Mouse (Mus musculus) forelimb bud, embryonic 11.5 days (tissue): ENCODE results near the gene Mcl1.
"Not testable (repeated sequence)": the region's sequence is repeated elsewhere in the genome, so short reads cannot be mapped to it uniquely, and the experiment has no call there.

Source experiments
- DNase-seq: peaks from one replicate; pipeline ENCODE4 v3.0.0-alpha.2; 2012; ENCODE audit warnings: low read depth, low spot score

Mcl1 gene

DNA sequence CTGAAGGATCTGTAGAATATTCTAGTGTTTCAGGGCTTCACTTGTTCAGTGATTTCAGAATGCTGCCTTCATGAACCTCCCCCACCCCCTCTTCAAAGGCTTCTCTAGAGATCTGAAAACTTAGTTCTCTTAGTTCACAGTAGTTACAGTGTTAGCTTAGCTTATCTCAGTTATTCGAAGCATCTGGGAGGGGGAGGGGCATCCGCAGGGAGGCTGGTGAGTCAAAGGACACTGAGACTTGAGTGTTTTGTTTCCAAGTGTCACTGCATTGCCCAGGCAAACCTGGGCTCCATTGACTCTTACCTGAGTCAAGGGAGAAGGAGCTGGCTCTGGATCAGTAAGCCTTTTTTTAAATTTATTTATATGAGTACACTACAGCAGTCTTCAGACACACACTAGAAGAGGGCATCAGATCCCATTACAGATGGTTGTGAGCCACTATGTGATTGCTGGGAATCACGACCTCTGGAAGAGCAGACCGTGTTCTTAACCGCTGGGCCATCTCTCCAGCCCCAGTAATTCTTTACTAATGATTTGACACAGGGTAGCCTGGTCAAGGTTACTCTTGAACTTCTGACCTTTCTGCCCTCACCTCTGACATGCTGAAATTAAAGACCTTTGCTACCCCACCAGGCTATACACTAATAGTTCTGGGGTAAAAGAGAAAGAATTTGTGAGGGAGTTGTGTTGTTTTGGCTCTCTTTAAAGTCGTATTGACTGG is 7.7 kb downstream of the Mcl1 start:
- DNase-seq = no peak

DNA sequence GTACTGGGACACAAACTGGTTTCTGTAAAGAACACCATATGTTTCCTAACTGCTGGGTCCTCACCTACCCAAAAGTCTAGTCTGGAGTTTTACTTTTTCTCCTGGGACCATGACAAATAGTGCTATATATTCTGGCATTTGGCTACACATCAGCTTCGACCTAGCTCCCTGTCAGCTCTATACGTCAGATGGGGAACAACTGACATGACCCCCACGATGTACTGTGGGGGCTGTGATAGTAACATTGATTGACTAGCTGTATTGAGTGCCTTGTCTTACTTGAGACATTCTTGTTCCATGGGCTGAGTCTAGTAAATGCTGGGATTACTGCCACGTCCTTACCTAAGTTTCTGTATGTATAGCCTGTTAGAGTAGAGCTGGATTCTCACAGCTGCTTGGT is 8.9 kb downstream of the Mcl1 start:
- no peak for DNase-seq

DNA sequence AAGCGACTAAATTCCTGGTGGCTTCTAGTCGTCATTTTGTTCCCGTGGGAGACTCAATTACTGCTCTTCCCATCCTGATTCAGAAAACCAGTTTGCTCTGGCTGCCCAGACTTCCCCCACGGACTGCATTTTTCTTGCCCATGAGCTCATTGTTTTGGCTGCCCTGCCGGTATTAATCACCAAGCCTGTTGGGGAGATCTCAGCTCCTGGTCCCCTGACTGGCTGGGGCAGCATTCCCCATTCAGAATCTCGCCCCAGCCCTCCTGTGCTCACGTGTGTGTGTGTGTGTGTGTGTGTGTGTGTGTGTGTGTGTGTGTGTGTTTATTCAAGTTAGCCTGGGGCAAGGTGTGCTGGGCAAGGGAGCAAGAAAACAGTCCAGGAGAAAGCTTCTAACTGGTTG is 9.4 kb downstream of the Mcl1 start:
- no peak for DNase-seq

DNA sequence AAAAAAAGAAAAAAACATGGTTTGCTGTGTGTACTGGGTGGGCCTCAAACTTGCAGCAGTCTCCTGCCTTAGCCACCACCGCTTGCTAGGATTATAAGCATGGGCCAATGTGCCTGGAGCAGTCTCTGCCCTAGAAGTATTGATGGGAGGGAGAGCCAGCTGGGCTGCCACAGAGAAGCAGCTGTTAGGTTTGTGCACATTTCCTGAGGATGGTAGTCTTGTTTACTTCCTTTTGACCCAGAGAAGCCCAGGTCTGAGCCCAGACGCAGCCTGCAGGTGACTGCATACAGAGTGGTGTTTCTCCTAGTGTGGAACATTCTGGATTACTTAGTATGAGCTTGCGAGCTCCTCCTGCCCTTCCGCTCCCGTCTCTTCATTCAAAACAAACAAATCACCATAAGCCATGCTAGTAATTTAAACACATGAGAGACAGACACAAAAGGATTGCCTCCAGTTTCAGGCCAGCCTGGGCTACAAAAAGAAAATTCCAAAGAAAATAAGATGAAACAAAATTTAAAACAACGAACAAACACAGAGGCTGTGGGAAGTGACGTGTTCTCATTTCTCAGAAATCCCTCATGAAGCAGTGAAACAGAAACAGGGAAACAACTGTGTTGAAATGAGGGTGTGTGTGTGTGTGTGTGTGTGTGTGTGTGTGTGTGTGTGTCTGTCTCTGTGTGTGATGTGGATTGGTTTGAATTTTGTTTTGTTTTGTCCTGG is 10.2 kb downstream of the Mcl1 start:
- no peak for DNase-seq

DNA sequence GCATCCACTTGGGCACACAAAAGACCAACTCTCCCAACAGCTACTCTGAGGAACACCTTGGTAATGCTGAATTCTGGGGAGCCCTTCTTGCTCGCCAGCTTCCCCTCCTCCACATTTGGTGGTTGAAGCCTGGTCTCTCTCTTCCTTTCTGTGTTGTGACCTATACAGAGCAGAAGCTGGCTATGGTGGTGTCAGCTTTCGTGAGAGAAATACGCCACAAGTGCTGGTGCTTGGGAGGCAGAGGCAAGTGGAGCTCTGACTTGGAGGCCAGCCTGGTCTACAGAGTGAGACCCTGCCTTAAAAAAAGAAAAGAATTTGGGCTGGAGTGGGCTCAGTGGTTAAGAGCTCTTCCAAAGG is 10.7 kb downstream of the Mcl1 start:
- DNase-seq = no peak

DNA sequence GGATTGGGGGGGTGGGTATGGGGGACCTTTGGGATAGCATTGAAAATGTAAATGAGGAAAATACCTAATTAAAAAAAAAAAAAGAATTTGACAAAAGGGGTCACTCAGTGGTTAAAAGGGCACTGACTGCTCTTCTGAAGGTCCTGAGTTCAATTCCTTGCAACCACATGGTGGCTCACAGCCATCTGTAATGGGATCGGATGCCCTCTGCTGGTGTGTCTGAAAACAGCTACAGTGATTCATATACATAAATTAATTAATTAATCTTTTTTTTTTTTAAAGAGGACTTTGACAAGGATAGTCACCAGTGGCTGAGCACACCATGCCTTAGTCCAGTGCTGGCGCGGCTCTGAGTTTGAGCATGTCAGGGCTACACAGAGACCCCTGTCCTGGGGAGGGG is 11.8 kb downstream of the Mcl1 start:
- not testable (repeated sequence) for DNase-seq

DNA sequence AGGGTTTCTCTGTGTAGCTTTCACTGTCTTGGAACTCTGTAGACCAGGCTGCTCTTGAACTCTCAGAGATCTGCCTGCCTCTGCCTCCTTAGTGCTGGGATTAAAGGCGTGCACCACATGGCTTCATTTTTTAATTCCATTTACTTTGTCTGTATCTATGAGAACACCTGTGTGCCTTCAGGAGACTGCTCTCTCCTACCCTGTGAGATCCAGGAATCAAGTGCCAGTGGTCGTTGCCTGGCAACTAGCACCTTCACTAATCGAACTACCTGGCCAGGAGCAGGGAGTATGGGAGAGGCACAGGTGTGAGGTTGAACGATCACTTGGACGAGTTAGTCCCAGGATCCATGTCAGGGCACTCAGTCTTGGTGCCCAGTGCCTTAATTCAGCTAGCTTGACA is 12.6 kb downstream of the Mcl1 start:
- DNase-seq = no peak

DNA sequence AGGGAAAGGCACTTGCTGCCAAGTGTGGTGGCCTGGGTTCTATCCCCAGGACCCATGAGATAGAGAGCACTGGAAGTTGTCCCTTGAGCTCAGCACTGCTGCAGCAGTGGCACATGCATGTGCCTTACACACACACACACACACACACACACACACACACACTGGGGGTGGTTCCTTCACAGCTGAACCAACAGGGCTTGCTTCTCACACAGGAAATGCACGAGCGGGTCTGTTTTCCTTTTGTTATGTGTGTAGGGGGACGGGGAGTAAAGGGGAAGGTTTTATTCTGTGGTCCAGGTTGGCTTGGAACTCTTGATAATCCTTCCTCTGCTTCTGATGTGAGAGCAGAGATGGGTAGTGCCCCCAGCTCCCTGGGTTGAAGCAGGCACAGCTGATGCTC is 13.9 kb downstream of the Mcl1 start:
- DNase-seq = no peak

DNA sequence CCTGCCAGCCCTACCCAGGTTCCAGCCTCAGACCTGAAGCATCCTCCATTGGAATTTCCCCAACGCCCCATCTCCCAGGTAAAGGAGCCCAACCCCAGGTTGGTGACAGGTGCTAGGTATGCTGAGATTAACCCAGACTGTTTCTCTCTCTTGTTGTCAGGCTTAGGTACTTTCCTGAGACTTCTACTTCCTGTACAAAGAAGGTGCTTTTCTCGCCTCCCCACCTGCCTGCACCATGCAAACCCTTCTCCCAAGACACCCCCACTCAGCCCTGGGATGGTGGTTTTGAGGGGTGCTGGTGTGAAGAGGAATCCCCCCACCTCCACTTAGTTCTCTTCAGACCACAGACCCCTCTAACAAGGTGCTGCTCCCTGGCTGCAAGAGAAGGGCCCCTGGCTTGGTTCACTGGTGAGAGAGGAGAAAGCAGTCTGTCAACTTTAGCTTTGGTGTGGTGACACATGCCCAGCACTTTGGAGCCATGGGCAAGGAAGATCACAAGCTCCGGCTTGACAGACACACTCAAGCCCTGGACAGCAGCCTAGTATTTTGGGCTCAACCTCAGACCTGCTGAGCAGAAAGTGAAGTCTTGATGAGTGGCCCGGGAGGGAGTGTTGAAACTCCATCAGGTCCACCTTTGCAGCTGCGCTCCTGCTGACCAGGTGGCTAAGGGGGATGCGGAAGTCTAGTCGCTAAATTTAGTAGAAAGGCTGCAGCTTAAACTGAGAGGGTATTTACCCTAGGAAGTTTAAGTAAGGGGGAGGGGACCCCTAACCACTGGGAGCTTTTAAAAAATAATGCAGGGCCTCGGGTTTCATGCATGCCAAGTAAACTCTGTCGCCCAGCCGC is 14.5 kb downstream of the Mcl1 start:
- DNase-seq = no peak

DNA sequence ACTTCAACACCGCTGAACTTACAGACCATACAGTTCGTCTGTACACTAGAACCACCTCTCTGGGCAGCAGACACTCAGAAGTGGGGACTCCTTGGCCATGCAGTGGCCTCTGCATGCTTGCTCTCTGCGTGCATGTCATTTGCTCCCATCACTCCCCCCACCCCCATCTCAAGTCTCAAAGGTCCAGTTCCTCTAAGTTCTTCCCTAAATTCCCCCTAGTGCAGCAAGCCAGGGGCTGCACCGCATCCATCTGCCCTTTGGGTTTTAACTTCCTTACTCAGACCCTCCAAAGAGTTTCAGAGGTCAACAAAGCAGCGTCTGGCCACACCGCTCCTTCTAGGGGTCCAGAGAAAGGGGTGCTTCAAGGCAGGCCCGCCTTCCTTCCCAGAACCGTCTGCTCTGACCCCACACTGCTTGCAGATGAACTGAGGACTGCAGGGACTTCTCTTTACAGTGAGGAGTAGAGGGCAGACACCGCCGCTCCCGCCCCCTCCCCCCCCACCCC is 15.2 kb downstream of the Mcl1 start:
- DNase-seq = no peak

DNA sequence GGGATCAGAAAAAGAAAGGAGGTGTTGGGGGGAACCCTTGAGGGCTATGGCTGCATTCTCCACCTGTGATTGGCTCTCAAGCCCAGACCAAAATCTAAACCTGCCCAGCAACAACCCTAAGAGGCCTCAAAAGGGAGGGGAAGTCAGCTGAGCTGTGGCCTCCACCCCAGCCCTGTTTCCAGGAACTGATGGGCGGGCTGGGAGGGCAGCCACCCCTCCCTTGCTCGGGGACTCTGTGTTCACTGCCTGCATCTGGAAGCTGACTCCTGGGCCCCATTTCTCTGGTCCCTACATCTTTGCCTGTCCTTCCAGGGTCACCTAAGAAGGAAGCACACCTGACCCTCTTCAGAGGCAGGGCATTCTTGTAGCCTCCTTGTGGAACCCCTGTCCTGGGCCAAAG is 15.6 kb downstream of the Mcl1 start:
- peak; percentile 83 for DNase-seq

DNA sequence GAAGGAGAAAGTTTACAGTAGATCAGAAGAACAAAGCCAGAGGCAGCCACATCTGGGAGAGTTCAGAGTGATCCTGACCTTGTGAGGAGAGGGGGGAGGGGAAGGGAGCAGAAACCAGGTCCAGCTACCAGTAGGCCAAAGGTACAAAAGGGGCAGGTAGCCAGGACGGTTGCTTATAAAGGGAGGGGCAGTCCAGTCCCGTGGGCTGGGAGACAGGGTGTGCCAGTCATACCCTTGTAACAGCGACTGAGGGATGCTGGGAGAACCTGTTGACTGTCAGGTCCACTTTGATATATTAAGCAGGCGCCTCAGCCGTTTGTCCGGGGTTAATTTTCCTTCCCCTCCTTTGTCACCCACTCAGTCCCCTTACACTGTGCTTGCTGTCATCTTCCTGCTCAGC is 16.2 kb downstream of the Mcl1 start:
- DNase-seq = no peak

DNA sequence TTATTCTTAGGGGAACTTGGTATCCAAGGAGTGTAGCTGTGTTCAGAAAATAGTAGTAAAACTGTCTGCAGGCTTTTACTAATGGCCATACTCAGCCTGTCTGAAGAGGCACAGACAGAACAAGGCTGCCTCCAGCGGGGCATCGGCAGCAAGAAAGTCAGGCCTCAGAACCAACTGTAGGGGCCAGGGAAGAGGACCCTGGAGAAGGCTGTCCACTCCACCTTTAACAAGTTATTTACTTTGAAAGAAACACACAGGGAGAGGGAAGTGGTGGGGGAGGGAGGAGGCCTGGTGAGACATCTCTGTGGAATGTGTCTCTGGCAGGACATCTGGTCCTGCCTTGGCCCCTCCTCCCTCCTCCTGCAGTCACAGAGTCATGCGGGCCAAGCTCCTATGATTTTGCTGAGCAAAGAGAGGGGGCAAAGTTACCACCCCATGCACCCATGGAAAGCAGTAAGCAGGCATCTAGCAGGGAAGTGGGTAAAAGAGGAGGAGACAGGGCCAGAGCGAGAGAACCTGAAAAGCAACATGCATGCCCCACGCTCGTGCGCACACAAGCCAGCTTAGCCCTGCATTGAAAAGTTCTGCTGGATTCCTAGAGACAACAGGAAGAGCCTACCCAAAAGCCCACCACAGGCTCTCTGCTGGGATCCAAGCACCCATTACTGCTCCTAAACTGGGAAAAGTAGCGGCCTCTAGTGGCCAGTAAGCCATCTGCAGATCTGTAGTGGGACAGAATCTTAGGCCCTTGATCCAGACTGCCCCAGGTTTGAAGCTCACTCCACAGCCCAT is 16.9 kb downstream of the Mcl1 start:
- DNase-seq = peak; percentile 79

DNA sequence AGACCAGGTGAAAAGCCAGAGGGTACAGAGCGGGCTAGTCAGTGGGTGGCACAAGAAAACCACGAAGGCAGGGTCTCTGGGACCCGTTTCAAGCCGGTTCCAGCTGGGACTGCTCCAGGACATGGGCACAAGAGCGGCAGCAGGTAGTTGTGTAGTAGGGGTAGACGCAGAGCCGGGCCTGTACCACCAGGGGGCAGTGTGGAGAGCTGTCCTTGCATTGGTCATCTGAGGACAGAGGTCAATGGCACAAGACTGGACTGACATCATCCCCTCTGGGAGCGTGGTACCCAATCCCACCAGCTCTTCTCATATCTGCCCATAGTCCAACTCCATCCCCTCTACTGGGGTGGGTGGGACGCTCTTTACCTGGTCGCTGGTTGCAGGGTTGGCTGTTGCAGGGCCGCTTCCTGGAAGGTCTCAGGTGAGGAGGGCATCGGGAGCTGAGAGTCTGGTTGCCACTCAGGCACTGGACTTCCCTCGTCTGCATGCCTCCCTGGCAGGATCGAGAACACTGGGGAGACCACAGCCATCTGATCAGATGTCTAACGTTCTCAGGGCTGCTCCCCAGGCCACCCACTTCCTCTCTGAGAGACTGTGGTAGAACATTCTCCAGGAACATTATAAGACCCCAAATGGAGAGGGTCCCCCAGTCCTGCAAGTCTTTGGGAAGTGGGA is 18.3 kb downstream of the Mcl1 start:
- DNase-seq = no peak

DNA sequence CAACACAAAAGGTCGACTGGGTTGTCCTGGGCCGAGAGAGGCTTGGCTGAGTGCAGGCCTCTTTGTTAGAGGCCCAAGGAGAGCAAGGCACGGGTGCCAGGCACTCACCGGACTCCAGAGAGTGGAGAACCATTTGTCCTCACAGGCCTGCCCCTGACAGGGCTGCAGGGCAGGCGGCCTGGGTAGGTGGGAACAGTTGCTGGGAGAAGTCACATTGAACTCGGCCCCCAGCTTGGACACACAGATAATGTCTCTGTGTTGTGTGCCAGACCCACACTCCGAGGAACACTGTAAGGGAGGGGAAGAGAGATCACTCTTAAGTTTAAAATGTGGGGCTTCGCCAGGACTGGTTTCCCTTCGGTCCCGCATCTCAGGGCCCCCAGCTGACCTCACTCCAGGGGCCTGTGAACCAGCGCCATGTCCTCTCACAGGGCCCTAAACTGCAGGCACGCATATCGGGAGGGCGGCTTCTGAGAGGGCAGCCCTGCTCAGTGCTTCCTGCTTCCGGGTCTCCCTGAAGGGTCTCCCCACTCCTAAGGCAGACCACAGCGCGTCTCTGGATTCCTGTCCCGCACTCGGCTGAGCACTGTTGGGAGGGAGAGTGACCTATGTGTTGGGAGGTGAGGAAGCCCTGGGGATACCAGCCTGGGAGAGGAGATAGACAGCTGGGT is 19.0 kb downstream of the Mcl1 start:
- no peak for DNase-seq

DNA sequence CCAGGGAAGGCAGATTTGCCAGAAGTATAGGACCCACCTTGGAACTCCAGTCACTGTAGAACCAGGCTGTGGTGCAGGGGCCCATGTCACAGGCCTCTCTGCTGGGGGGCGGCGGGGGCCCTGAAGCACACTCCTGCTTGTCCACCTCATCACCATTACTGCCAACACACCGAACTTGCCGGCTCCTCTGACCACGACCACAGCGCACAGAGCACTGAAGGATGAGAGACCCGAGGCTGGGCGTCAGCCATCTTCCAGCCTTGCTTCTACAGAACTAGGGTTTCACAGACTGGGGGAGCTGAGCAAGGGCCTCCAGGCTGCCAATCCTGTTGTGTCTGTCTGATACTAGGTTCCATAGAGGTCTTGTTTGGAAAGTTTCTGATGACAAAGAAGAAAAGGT is 21.0 kb downstream of the Mcl1 start:
- no peak for DNase-seq

DNA sequence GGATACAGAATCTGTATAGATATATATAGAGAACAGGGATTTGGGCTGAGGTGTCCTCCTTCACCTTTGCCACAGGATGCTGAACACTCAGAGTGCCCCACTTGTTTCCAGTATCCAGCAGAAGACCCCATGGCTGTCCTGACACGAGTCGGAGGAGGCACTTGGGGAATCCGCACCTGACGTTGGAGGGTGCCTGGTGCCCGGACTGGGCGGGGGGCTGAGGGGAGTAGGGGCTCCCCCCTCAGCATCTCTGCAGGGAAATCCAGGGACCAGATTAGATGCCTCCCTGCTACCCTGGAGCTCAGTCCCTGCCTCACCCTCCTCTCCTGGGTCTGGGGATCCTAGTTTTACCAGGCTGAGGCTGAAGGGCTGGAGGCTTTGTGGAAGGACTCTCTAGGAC is 22.1 kb downstream of the Mcl1 start:
- no peak for DNase-seq

DNA sequence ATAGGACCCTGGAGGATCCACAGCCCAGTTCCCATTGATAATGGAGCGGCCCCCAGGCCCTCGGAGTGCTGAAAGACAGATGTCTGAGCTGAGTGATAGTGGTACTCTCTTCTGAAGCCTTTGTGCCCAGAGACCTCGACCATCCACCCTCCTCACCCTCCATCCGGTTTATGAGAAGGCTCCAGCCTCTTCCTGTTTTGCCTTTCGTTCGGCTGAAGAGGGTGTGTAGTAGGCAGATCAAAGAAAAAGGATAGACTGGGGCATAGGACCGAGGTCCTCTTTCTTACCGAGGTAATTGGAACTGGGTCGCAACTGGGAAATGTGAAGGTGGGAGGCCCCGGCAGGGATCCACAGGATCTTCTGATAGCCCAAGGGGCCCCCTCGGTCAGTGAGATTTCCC is 22.8 kb downstream of the Mcl1 start:
- no peak for DNase-seq

DNA sequence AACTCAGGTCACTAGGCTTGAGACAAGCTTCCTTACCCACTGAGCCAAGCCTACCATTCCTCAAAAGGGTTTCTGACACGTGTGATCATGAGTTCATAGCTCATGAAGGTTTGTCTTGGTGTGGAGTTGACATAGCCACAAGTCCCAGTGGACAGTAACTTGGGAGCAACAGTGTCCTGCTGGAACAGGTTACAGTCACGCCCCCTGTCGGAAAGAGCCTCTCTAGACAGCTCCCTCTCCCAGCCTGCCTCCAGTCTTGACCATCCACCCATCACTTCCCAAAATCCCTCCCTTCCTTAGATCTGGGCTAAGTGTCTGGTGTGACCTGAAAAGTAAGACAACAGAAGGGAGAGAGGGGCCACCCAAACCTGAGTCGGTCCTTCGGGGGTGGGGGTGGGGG is 24.3 kb downstream of the Mcl1 start:
- no peak for DNase-seq

DNA sequence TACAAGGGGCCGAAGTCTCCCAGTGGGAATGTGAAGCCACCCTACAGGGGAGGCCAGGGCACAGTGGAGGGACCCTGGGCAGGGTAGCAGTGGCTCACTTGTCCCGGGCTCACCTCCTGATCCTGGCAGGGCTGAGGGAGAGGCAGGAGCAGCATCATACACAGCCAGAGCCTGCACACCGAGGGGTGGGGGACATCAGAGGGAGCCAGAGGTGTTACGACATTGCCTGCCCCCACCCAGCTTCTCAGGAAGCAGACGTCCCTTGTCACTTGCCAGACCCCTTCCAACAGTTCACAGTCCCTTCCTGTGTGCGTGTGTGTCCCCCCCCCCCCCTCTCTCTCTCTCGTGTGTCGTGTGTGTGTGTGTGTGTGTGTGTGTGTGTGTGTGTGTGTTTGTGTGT is 26.3 kb downstream of the Mcl1 start:
- DNase-seq = no peak

DNA sequence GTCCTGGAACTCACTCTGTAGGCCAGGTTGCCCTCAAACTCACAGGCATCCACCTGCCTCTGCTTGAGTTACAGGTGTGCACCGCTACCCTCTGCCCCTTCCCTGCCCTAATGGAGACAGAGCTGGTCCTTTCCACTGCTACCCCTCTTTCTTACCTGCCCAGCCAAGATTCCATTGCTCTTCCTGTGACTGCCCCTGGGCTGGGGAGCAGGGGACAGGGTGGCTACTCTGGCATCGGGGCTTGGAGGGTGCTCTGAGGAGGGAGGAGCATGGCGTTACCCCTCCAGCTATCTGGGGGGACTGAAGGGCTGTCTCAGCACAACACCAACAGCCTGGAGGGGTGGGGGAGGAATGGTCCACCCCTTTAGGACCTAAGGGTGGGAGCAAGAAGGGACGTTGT is 26.7 kb downstream of the Mcl1 start:
- no peak for DNase-seq
